12 mouse cellular contexts compared by ENCODE assay signal in the genomic region with DNA sequence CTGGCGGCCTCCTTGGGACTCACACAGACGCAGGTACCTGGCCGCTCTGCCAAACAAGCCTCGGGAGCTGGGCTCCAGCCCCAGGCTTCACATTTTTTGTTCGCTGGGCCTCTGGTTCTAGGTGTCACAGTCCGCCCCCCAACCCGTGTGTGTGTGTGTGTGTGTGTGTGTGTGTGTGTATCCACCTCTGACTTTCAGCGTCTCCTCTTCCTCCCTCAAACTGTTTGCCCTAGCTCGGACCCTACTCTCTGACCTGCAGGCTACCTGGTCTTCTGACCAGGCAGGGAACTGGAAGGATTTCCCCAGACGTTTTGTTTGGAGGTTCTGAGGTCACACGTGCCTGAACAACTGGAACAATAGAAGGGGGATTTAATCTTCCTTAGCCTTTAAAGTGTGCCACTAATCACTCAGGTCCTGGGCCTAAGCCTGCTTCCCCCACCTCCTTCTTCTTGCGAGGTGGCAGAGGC. TPM values are rescaled to one million over a fixed set of nuclear protein-coding genes. Genes with fewer than 3 reads are reported as not detected.
A peak's percentile ranks its signal among the peaks of the same experiment; 100 is the strongest.
DNase-seq lines count a peak whose midpoint lies in the region; ATAC-seq and TF ChIP-seq lines count a peak whose summit lies in the region.
"Had no signal": no experiment of that assay in that cellular context is flagged by ENCODE, and none has a peak within 500 bp of the region (broad histone marks: within the 10 kb centered on the region; RNA-seq: fewer than 3 reads in every experiment).

No protein-coding gene starts in this region.

- H3K27me3 ChIP-seq in heart, embryonic 12.5 days (replicated peaks), result peaks cover 90% of the 10 kb centered on the region
- H3K27me3 ChIP-seq in forebrain, embryonic 10.5 days (ENCODE audit: poor library complexity, severe bottlenecking), result peaks cover 100% of the 10 kb centered on the region
- H3K27me3 ChIP-seq in limb, embryonic 14.5 days (ENCODE audit: control insufficient read depth, insufficient read depth, low read length), result peaks cover 94% of the 10 kb centered on the region

- H3K4me1 ChIP-seq in heart, embryonic 12.5 days (replicated peaks), result peaks cover 21% of the 10 kb centered on the region
- peaks cover 69% of the 10 kb centered on the region for H3K4me1 ChIP-seq in forebrain, embryonic 10.5 days
- H3K4me1 ChIP-seq in limb, embryonic 14.5 days (ENCODE audit: control insufficient read depth, insufficient read depth, low read length), result peaks cover 11% of the 10 kb centered on the region

- H3K9me3 ChIP-seq in heart, embryonic 12.5 days (replicated peaks), result no peaks in the 10 kb centered on the region
- H3K9me3 ChIP-seq in forebrain, embryonic 10.5 days, result no peaks in the 10 kb centered on the region
- H3K9me3 ChIP-seq in limb, embryonic 14.5 days (ENCODE audit: control insufficient read depth, low read length), result no peaks in the 10 kb centered on the region
- H3K9me3 ChIP-seq: neural tube, embryonic 13.5 days had no signal

- no peaks in the 10 kb centered on the region for H3K36me3 ChIP-seq in heart, embryonic 12.5 days
- H3K36me3 ChIP-seq in forebrain, embryonic 10.5 days (replicated peaks), result no peaks in the 10 kb centered on the region
- no peaks in the 10 kb centered on the region for H3K36me3 ChIP-seq in limb, embryonic 14.5 days (ENCODE audit: control insufficient read depth, insufficient read depth, low read length)
- H3K36me3 ChIP-seq: neural tube, embryonic 13.5 days had no signal

- H3K4me3 ChIP-seq in heart, embryonic 12.5 days, result 0 out of 2 replicates have a peak overlapping the region, but pooled peaks have one; percentile 52
- H3K4me3 ChIP-seq in forebrain, embryonic 10.5 days, result peak overlapping the region; percentile 60
- 0 out of 2 replicates have a peak overlapping the region, but pooled peaks have one; percentile 4 for H3K4me3 ChIP-seq in limb, embryonic 14.5 days (replicated peaks; ENCODE audit: low read length)
- H3K4me3 ChIP-seq: neural tube, embryonic 13.5 days had no signal

- H3K27ac ChIP-seq in heart, embryonic 12.5 days (ENCODE audit: poor library complexity, severe bottlenecking), result no peak overlapping the region
- H3K27ac ChIP-seq in forebrain, embryonic 10.5 days, result peak overlapping the region; percentile 83; the same call in 1 of the 2 replicates
- H3K27ac ChIP-seq in limb, embryonic 14.5 days (replicated peaks; ENCODE audit: low read depth, low read length), result no peak overlapping the region
- H3K27ac ChIP-seq: neural tube, embryonic 13.5 days had no signal

- no peak for ATAC-seq in heart, embryonic 12.5 days (ENCODE audit: insufficient number of reproducible peaks, low FRiP score)
- no peak for ATAC-seq in limb, embryonic 14.5 days (ENCODE audit: low FRiP score, low read depth)
- no peak for ATAC-seq in megakaryocyte progenitor cell, adult 5-6 weeks (replicated peaks; ENCODE audit: poor library complexity)

- intact Hi-C loops in heart, postnatal 14 days (cut with DNase I), result loop anchor here (2.0 to 5.0 kb wide), 2 partner anchors 14 to 79 kb away; a partner anchor contains a TSS

- no peak for DNase-seq in heart, postnatal 14 days
- DNase-seq in NIH3T3 (ENCODE audit: low read depth), result peak; percentile 65
- no peak for DNase-seq in forebrain, embryonic 10.5 days (ENCODE audit: extremely low spot score, low spot score)
- no peak for DNase-seq in limb, embryonic 14.5 days (ENCODE audit: low spot score)
- DNase-seq in layer of hippocampus, adult 9-11 months, result no peak
- no peak for DNase-seq in neural tube, embryonic 10.5 days (ENCODE audit: extremely low spot score, low spot score)
- DNase-seq: right cerebral cortex, postnatal 25 days; thymus, adult 18-20 months had no signal

- H3K4me2 ChIP-seq in heart, embryonic 12.5 days, result peak overlapping the region; percentile 93; the same call in 1 of the 2 replicates
- 0 out of 2 replicates have a peak overlapping the region, but pooled peaks have one; percentile 86 for H3K4me2 ChIP-seq in limb, embryonic 14.5 days (replicated peaks; ENCODE audit: low read depth, low read length, severe bottlenecking)

- 2% methylated on average over 12 of the region's 12 CpGs for WGBS in heart, embryonic 12.5 days
- 2% methylated on average over 12 of the region's 12 CpGs for WGBS in forebrain, embryonic 10.5 days
- 3% methylated on average over 12 of the region's 12 CpGs for WGBS in limb, embryonic 14.5 days

- no peak for TF ChIP-seq POLR2A in limb, embryonic 14.5 days (IDR thresholded peaks at IDR 0.05; ENCODE audit: borderline replicate concordance, extremely low read depth, insufficient read depth, insufficient read length)

- no peak overlapping the region for H3K9ac ChIP-seq in heart, embryonic 12.5 days
- H3K9ac ChIP-seq in limb, embryonic 14.5 days (ENCODE audit: low read depth, low read length, severe bottlenecking), result no peak overlapping the region
- H3K9ac ChIP-seq: neural tube, embryonic 13.5 days had no signal

RNA-seq across cellular contexts. Expression of a gene that starts 3.2 kb away (rescaled TPM):
- polyA plus RNA-seq in heart, embryonic 12.5 days (2016; fragmentation: Nextera tagmentation; extraction: Ambion mirVana), result 0.08 and 0.47 TPM in 2 replicates
- total RNA-seq in heart, postnatal 14 days (2021), result under 1 TPM; 0.44 to 0.60 TPM
- 32.5 and 32.9 TPM in 2 replicates for polyA plus RNA-seq in forebrain, embryonic 10.5 days (2016; fragmentation: Nextera tagmentation; extraction: Ambion mirVana)
- 4.3 and 6.3 TPM in 2 replicates for polyA plus RNA-seq in limb, embryonic 14.5 days (2012; rRNA removed)
- polyA plus RNA-seq in limb, embryonic 14.5 days (2014; fragmentation: Nextera tagmentation; extraction: Ambion mirVana), result 4.1 and 4.3 TPM in 2 replicates
- not detected in 2 replicates for total RNA-seq in megakaryocyte progenitor cell, adult 5-6 weeks (2015)
- total RNA-seq in megakaryocyte progenitor cell, adult 5-6 weeks (2017), result not detected in 2 replicates
- polyA plus RNA-seq: gonadal fat pad, adult 2 months had no signal

RNA-seq across cellular contexts. Expression of a gene that starts 15.4 kb away (rescaled TPM):
- 0.39 and 0.68 TPM in 2 replicates for polyA plus RNA-seq in heart, embryonic 12.5 days (2016; fragmentation: Nextera tagmentation; extraction: Ambion mirVana)
- not detected for total RNA-seq in heart, postnatal 14 days (2021)
- polyA plus RNA-seq in forebrain, embryonic 10.5 days (2016; fragmentation: Nextera tagmentation; extraction: Ambion mirVana), result 15.5 and 17.8 TPM in 2 replicates
- 3.6 and 3.9 TPM in 2 replicates for polyA plus RNA-seq in limb, embryonic 14.5 days (2012; rRNA removed)
- 3.1 and 4.6 TPM in 2 replicates for polyA plus RNA-seq in limb, embryonic 14.5 days (2014; fragmentation: Nextera tagmentation; extraction: Ambion mirVana)
- not detected in 2 replicates for total RNA-seq in megakaryocyte progenitor cell, adult 5-6 weeks (2015)
- total RNA-seq in megakaryocyte progenitor cell, adult 5-6 weeks (2017), result not detected in 2 replicates
- polyA plus RNA-seq: gonadal fat pad, adult 2 months had no signal

Comparison
In these comparisons a context has a peak if more than half of its experiments do, and no peak if none do; other contexts are left out.
1. H3K4me3 ChIP-seq: peak in every context shown above with its lines; median percentile 60 in forebrain, embryonic 10.5 days; 52 in heart, embryonic 12.5 days; 4 in limb, embryonic 14.5 days.